Mouse (Mus musculus) C3H10T1/2 (cell line): ENCODE results near the gene Cetn3. TPM values are rescaled to one million over a fixed set of nuclear protein-coding genes. Genes with fewer than 3 reads are reported as not detected.

Experiments
- polyA plus RNA-seq, 2 experiments: library from polyadenylated mRNA; unstranded; fragments of >200 nt; fragmentation: generic; extraction: Trizol; gene quantifications; one replicate each; pipeline ENCODE4 v1.2.1; 2012; ENCODE audit warnings: missing spikeins in 2 of 2

The Cetn3 gene
- polyA plus RNA-seq: 10 to 100 TPM in 1 of 2 experiments, 1 to 10 TPM in 1; 6.3 to 44.9 TPM

DNA sequence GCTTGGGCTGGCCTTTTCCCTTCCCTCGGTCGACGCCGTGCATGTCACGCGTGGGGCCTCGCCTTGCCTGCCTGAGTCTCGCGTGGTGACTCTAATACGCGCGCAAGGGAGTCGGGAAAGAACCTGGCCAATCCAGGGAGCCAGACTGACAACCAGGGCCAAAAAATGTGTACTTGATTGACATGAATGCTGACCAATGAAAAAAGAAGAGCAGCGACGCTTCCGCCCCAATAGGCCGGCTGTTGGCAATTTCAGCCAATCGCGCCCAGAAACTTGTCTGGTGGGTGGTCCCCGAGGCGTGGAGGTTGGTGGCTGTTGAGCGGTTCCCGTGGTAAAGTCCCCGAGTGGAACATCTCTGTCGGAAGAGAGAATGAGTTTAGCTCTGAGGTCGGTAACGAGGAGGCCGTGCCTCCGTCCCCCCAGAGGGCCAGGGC, at the start of gene Cetn3:
Gene Cetn3, plus strand, starts transcription at position 107 of the 434 bp plus-strand sequence.

Other genes starting within 250 kb of the Cetn3 start
- gene Adgrv1, start 149.9 kb upstream of the Cetn3 start, polyA plus RNA-seq: under 1 TPM in 1 of 2 experiments, not detected in 1; 0.07 TPM
- gene Lysmd3, start 125.4 kb upstream of the Cetn3 start, polyA plus RNA-seq: under 1 TPM; 0.07 to 0.72 TPM
- 1 to 10 TPM; 1.0 to 2.0 TPM for gene Polr3g, start 72.1 kb upstream of the Cetn3 start, polyA plus RNA-seq
- gene Mblac2, start 71.7 kb upstream of the Cetn3 start, polyA plus RNA-seq: 1 to 10 TPM in 1 of 2 experiments, under 1 TPM in 1; 0.64 to 1.3 TPM